Mouse (Mus musculus): Measurements from ENCODE around the gene Eif6. TPM values are rescaled to one million over a fixed set of nuclear protein-coding genes. Genes with fewer than 3 reads are reported as not detected.

Eif6 gene
- polyA plus RNA-seq, 1 experiment from 2014 or later: 148 TPM

DNA sequence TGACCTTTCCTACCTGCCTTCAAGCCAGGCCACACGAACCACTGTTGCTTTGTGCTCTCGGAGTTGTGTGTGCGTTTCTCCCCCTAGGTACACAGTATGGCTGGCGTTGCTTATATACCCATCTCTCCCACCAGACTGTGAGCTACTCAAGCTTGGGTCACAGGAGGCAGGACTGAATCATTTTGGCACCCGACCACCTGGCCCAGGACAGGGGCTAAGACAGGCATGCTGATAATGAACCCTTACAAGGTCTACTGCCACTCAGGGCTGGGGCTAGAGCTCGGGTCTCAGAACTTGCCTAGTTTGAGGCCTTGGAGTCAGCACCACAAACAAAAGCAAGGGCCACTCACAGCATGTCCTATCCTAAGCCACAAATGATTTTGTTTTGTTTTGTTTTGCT, 34.9 kb upstream of the Eif6 start:
- ATAC-seq: no peak
- WGBS: 94% methylated on average over 6 of the region's 6 CpGs
- Histone ChIP-seq H3K4me3 (replicated peaks; ENCODE audit: low read length) (no peak overlapping the region), H3K4me1 (replicated peaks; ENCODE audit: control insufficient read depth, insufficient read depth, low read length) (peaks cover 7% of the 10 kb centered on the region), H3K27ac (ENCODE audit: low read length) (no peak overlapping the region), H3K4me2 (ENCODE audit: low read length) (no peak overlapping the region), H3K27me3 (replicated peaks; ENCODE audit: control insufficient read depth, insufficient read depth, low read length) (no peaks in the 10 kb centered on the region), H3K36me3 (ENCODE audit: control insufficient read depth, insufficient read depth) (0 out of 2 replicates have a peak, but pooled peaks cover 2% of the 10 kb centered on the region), H3K9ac (replicated peaks; ENCODE audit: low read depth, low read length) (no peak overlapping the region), H3K9me3 (ENCODE audit: control insufficient read depth, low read length) (no peaks in the 10 kb centered on the region)

DNA sequence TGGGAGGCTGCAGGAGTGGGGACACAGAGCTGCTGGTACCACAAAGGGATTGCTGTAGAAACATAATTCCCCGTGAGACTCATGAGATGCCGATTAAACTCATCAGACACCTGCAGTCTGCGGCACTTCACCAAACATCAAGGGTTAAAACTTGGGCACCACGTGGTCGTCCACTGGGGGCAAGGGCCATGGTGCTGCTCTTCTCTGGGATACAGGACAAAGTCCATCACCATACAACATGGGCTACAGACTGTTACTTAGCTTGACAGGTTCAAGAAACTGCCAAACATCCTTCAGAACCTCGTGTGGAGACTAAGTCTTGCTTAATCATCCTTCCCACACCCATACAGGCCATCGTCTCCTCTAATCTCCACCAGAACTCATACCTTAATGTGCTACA, 33.4 kb upstream of the Eif6 start:
- no peak for ATAC-seq
- WGBS: 82% methylated on average over 7 of the region's 7 CpGs
- H3K9ac ChIP-seq (replicated peaks; ENCODE audit: low read depth, low read length): no peak overlapping the region

DNA sequence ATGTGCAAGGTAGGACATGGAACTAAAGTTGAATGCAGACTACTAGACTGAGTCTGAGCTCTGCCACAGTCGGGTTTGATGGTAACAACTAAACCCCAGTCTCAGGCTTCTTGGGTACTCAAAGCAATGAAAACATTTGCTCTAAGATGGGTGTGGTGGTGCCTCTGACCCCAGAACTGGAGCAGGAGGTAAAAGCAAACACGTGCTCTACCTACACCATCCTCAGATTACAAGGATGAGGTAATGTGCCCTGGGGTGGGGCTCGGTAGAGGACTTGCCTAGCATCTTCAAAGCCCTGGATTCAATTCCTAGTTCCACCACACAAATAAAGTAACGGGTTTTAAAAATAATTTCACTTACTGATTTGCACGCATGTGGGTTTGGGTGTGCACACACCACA, 25.8 kb upstream of the Eif6 start:
- Histone ChIP-seq H3K9ac (replicated peaks; ENCODE audit: low read depth, low read length) (no peak overlapping the region), H3K4me2 (ENCODE audit: low read length) (no peak overlapping the region), H3K4me1 (replicated peaks; ENCODE audit: control insufficient read depth, insufficient read depth, low read length) (no peaks in the 10 kb centered on the region), H3K36me3 (ENCODE audit: control insufficient read depth, insufficient read depth) (peaks cover 2% of the 10 kb centered on the region; the same call in 1 of the 2 replicates), H3K27ac (ENCODE audit: low read length) (no peak overlapping the region), H3K4me3 (replicated peaks; ENCODE audit: low read length) (no peak overlapping the region), H3K27me3 (replicated peaks; ENCODE audit: control insufficient read depth, insufficient read depth, low read length) (no peaks in the 10 kb centered on the region), H3K9me3 (ENCODE audit: control insufficient read depth, low read length) (no peaks in the 10 kb centered on the region)
- WGBS: 95% methylated on average over 5 of the region's 5 CpGs
- ATAC-seq: no peak

More for the DNA sequence above, 33.4 kb upstream of the Eif6 start:
- Histone ChIP-seq H3K4me2 (ENCODE audit: low read length) (no peak overlapping the region), H3K4me1 (replicated peaks; ENCODE audit: control insufficient read depth, insufficient read depth, low read length) (peaks cover 7% of the 10 kb centered on the region), H3K9me3 (ENCODE audit: control insufficient read depth, low read length) (no peaks in the 10 kb centered on the region), H3K27ac (ENCODE audit: low read length) (no peak overlapping the region), H3K4me3 (replicated peaks; ENCODE audit: low read length) (no peak overlapping the region), H3K27me3 (replicated peaks; ENCODE audit: control insufficient read depth, insufficient read depth, low read length) (no peaks in the 10 kb centered on the region), H3K36me3 (ENCODE audit: control insufficient read depth, insufficient read depth) (0 out of 2 replicates have a peak, but pooled peaks cover 2% of the 10 kb centered on the region)

DNA sequence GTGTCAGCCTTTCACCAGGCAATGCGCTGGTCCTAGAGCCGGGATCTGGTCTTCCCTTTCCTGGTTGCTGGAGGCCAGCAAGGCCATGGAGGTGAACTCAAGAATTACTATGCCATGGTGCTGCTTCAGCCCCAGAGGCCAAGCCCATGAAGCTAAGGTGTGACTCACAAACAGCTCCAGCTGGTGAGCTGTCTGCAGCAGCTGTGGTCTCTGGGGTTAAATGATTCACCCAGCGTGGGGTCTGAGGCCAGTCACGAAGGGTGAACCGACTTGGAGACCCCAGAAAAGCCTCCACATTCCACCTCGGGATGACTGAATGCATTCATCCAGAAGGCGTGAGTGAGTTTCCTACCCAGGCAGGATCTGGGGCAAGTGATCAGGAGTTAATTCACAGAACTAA, 23.4 kb upstream of the Eif6 start:
- no peak overlapping the region for H3K4me3 ChIP-seq (replicated peaks; ENCODE audit: low read length)
- no peak for ATAC-seq
- H3K27ac ChIP-seq (ENCODE audit: low read length): no peak overlapping the region
- peaks cover 3% of the 10 kb centered on the region; the same call in 1 of the 2 replicates for H3K36me3 ChIP-seq (ENCODE audit: control insufficient read depth, insufficient read depth)
- H3K27me3 ChIP-seq (replicated peaks; ENCODE audit: control insufficient read depth, insufficient read depth, low read length): no peaks in the 10 kb centered on the region
- WGBS: 85% methylated on average over 7 of the region's 7 CpGs
- no peaks in the 10 kb centered on the region for H3K9me3 ChIP-seq (ENCODE audit: control insufficient read depth, low read length)
- H3K4me2 ChIP-seq (ENCODE audit: low read length): no peak overlapping the region
- H3K9ac ChIP-seq (replicated peaks; ENCODE audit: low read depth, low read length): no peak overlapping the region
- no peaks in the 10 kb centered on the region for H3K4me1 ChIP-seq (replicated peaks; ENCODE audit: control insufficient read depth, insufficient read depth, low read length)

DNA sequence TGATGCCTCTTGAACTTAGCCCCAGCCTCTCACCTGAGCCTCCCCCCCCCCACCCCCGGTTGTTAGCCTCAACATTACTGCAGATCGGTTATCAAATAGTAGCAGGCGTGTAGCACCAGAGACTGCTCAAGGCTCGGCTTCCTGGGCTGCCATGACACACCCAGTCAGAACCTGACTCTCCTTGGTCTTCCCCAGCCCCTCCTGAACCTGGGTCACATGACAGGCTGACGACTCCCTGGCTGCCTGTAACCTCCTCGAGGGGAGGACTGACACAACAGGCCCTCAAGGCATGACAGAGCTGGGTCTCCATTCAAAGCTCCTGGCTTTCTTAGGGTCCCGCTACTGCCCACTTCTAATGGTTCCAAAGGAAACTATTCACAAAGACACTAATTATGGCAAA, 22.7 kb upstream of the Eif6 start:
- Histone ChIP-seq H3K4me3 (replicated peaks; ENCODE audit: low read length) (no peak overlapping the region), H3K27me3 (replicated peaks; ENCODE audit: control insufficient read depth, insufficient read depth, low read length) (no peaks in the 10 kb centered on the region), H3K4me1 (replicated peaks; ENCODE audit: control insufficient read depth, insufficient read depth, low read length) (no peaks in the 10 kb centered on the region), H3K9ac (replicated peaks; ENCODE audit: low read depth, low read length) (no peak overlapping the region), H3K36me3 (ENCODE audit: control insufficient read depth, insufficient read depth) (peaks cover 3% of the 10 kb centered on the region; the same call in 1 of the 2 replicates), H3K27ac (ENCODE audit: low read length) (no peak overlapping the region), H3K9me3 (ENCODE audit: control insufficient read depth, low read length) (no peaks in the 10 kb centered on the region), H3K4me2 (ENCODE audit: low read length) (no peak overlapping the region)
- no peak for ATAC-seq
- WGBS: 68% methylated on average over 7 of the region's 7 CpGs

DNA sequence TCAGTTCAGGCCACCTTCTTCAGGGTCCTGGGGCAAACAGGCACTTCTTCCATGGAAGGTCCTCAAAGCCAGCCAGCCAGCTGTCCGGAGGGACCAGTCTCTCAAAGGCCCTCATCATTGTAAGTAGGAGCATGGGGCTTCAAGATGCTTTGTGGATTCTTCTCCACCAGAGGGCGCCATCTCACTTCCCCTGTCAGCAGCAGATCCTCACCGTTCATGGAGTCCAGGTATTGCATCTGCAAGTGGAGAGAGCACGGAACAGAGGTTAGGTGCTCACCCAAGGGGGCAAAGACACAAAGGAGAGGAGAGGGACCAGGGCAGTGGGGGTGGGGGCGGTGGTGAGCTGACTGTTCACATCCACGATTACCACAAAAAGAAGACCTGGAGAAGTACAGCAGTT, 21.6 kb upstream of the Eif6 start:
- ATAC-seq: no peak
- WGBS: 29% methylated on average over 6 of the region's 6 CpGs
- H3K9ac ChIP-seq (replicated peaks; ENCODE audit: low read depth, low read length): no peak overlapping the region
- H3K4me3 ChIP-seq (replicated peaks; ENCODE audit: low read length): no peak overlapping the region
- no peaks in the 10 kb centered on the region for H3K27me3 ChIP-seq (replicated peaks; ENCODE audit: control insufficient read depth, insufficient read depth, low read length)
- H3K4me2 ChIP-seq (ENCODE audit: low read length): no peak overlapping the region
- H3K4me1 ChIP-seq (replicated peaks; ENCODE audit: control insufficient read depth, insufficient read depth, low read length): no peaks in the 10 kb centered on the region
- H3K36me3 ChIP-seq (ENCODE audit: control insufficient read depth, insufficient read depth): peaks cover 3% of the 10 kb centered on the region; the same call in 1 of the 2 replicates
- H3K27ac ChIP-seq (ENCODE audit: low read length): no peak overlapping the region
- no peaks in the 10 kb centered on the region for H3K9me3 ChIP-seq (ENCODE audit: control insufficient read depth, low read length)

DNA sequence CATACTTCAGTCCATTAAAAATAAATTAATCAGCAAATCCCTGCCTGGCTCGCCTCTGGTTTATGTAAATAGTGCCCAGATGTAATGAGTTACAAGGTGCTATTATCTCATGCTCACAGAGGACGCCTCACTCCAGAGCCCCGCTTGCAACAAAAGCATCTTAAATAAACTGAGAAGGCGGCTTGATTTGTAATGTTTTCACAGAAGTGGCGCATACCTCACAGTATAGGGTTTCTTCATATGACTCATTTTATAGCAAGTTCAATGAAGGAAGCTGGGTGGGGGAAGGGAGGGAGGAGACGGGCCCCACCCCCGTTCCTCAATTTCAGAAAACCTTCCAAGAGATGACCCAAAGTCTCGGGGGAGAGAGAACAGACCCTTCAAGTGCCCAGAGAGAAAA, 20.2 kb upstream of the Eif6 start:
- no peak for ATAC-seq
- Histone ChIP-seq H3K4me3 (replicated peaks; ENCODE audit: low read length) (no peak overlapping the region), H3K9me3 (ENCODE audit: control insufficient read depth, low read length) (no peaks in the 10 kb centered on the region), H3K27me3 (replicated peaks; ENCODE audit: control insufficient read depth, insufficient read depth, low read length) (no peaks in the 10 kb centered on the region), H3K27ac (ENCODE audit: low read length) (no peak overlapping the region), H3K36me3 (ENCODE audit: control insufficient read depth, insufficient read depth) (peaks cover 3% of the 10 kb centered on the region; the same call in 1 of the 2 replicates), H3K4me1 (replicated peaks; ENCODE audit: control insufficient read depth, insufficient read depth, low read length) (no peaks in the 10 kb centered on the region), H3K4me2 (ENCODE audit: low read length) (no peak overlapping the region), H3K9ac (replicated peaks; ENCODE audit: low read depth, low read length) (no peak overlapping the region)
- 85% methylated on average over 8 of the region's 8 CpGs for WGBS

DNA sequence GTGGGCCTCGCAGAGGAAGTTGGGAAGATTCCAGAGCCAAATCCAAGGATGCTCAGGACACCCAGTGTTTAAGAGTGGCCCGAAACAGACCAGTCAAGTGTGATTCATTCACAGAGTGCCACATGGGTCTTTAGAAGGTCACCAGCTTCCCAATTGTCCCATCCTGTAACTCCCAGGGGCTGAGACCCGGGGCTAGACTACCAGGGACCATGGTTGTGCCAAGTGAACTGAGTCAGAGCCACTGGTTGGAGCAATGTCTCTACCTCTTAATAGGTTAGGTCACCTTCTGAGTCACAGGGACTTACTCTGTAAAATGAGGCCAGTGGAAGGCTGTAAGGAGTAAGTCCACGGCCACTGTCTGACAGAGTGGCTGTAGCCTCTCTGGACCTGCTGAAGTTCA, 12.2 kb upstream of the Eif6 start:
- Histone ChIP-seq H3K27ac (ENCODE audit: low read length) (no peak overlapping the region), H3K4me3 (replicated peaks; ENCODE audit: low read length) (no peak overlapping the region), H3K27me3 (replicated peaks; ENCODE audit: control insufficient read depth, insufficient read depth, low read length) (no peaks in the 10 kb centered on the region), H3K9me3 (ENCODE audit: control insufficient read depth, low read length) (no peaks in the 10 kb centered on the region), H3K36me3 (ENCODE audit: control insufficient read depth, insufficient read depth) (no peaks in the 10 kb centered on the region), H3K4me1 (replicated peaks; ENCODE audit: control insufficient read depth, insufficient read depth, low read length) (no peaks in the 10 kb centered on the region), H3K9ac (replicated peaks; ENCODE audit: low read depth, low read length) (no peak overlapping the region), H3K4me2 (ENCODE audit: low read length) (no peak overlapping the region)
- no peak for ATAC-seq
- 84% methylated on average over 4 of the region's 4 CpGs for WGBS

DNA sequence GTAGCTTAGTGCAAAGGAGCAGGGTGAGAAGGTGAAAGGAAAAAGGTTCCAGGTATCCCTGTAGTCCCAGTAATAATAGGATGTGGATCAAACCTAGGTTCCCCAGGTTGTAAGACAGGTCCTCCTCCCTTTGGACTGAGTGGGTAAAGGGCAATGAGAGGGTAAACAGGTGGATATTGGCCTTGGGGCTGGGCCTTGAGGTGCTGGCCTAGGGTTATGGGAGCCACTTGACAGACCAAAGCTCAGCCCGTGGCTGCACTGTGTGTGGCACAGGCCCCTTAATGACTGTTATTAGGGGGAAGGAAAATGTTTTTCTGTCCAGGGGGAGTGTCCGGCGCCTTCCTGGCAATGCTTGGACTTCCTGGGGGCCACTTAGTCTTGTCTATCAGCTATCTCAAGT, 11.2 kb upstream of the Eif6 start:
- WGBS: 70% methylated on average over 3 of the region's 3 CpGs
- no peaks in the 10 kb centered on the region for H3K9me3 ChIP-seq (ENCODE audit: control insufficient read depth, low read length)
- no peak for ATAC-seq
- no peaks in the 10 kb centered on the region for H3K36me3 ChIP-seq (ENCODE audit: control insufficient read depth, insufficient read depth)
- H3K4me1 ChIP-seq (replicated peaks; ENCODE audit: control insufficient read depth, insufficient read depth, low read length): no peaks in the 10 kb centered on the region
- H3K27ac ChIP-seq (ENCODE audit: low read length): no peak overlapping the region
- no peak overlapping the region for H3K4me2 ChIP-seq (ENCODE audit: low read length)
- H3K4me3 ChIP-seq (replicated peaks; ENCODE audit: low read length): no peak overlapping the region
- no peaks in the 10 kb centered on the region for H3K27me3 ChIP-seq (replicated peaks; ENCODE audit: control insufficient read depth, insufficient read depth, low read length)
- H3K9ac ChIP-seq (replicated peaks; ENCODE audit: low read depth, low read length): no peak overlapping the region

DNA sequence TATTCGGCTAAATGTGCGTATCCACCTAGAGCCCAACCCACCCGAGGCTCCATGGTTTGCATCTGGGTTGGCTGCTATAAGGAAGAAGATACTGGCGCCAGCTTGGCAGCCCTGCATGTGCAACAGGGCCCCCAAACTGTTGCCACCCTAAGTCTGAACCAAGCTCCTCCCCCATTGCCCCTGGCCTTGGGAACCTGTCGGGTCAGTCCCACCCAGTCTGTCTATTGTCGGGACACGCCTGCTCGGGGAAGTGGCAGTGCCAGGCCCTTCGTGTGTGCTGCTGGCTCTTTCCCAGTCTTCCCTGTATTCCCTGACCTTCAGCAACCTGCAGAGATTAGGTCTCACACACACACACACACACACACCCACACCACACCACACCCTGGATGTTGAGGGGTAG, 8.0 kb upstream of the Eif6 start, which contains the start of gene Fam83c:
Fam83c (minus strand) TSS at position 123 of the 400 bp plus-strand sequence.
- Histone ChIP-seq H3K4me1 (replicated peaks; ENCODE audit: control insufficient read depth, insufficient read depth, low read length) (no peaks in the 10 kb centered on the region), H3K4me2 (ENCODE audit: low read length) (no peak within 1 kb of the TSS), H3K27me3 (replicated peaks; ENCODE audit: control insufficient read depth, insufficient read depth, low read length) (no peaks in the 10 kb centered on the region), H3K9me3 (ENCODE audit: control insufficient read depth, low read length) (no peaks in the 10 kb centered on the region), H3K36me3 (ENCODE audit: control insufficient read depth, insufficient read depth) (no peaks in the 10 kb centered on the region), H3K27ac (ENCODE audit: low read length) (no peak within 1 kb of the TSS), H3K4me3 (replicated peaks; ENCODE audit: low read length) (no peak within 1 kb of the TSS), H3K9ac (replicated peaks; ENCODE audit: low read depth, low read length) (no peak within 1 kb of the TSS)
- 67% methylated on average over 9 of the region's 9 CpGs for WGBS
- no peak for ATAC-seq
